Mouse (Mus musculus) erythroblast, embryonic 14.5 days (primary cell): ENCODE data around the gene Vwf. TPM values are rescaled to one million over a fixed set of nuclear protein-coding genes. Genes with fewer than 3 reads are reported as not detected.

Experiments
- H3K27me3 ChIP-seq: 2 replicates; pipeline ENCODE4 v1.6.1; 2012; ENCODE audit warnings: inconsistent platforms; ENCODE audit not compliant: control insufficient read depth
- H3K36me3 ChIP-seq: 2 replicates; pipeline ENCODE4 v1.6.1; 2012; ENCODE audit warnings: mild to moderate bottlenecking, inconsistent platforms; ENCODE audit not compliant: control insufficient read depth
- H3K4me1 ChIP-seq: 2 replicates; pipeline ENCODE4 v1.6.1; 2012; ENCODE audit warnings: inconsistent platforms; ENCODE audit not compliant: control insufficient read depth
- H3K4me3 ChIP-seq: replicated peaks from 2 replicates; pipeline ENCODE3; 2012; ENCODE audit warnings: moderate library complexity, mild to moderate bottlenecking, inconsistent platforms
- H3K9me3 ChIP-seq: 2 replicates; pipeline ENCODE4 v1.6.1; 2012; ENCODE audit warnings: low read length, inconsistent platforms, mixed read lengths; ENCODE audit not compliant: control insufficient read depth
- GATA1 ChIP-seq: IDR thresholded peaks from 2 replicates; pipeline ENCODE4 v1.6.1; 2012; ENCODE audit warnings: low read length, inconsistent platforms, mixed read lengths
- TAL1 ChIP-seq: IDR thresholded peaks from 3 replicates; pipeline ENCODE4 v1.6.1; 2012; ENCODE audit warnings: low read length, inconsistent platforms, mixed read lengths
- polyA plus RNA-seq: library from polyadenylated mRNA; stranded (reverse); fragments of >175 nt; gene quantifications from 2 replicates; pipeline ENCODE4 v1.2.3, GENCODE M21; 2012

Vwf gene
- polyA plus RNA-seq, 1 experiment, result 0.35 TPM

DNA sequence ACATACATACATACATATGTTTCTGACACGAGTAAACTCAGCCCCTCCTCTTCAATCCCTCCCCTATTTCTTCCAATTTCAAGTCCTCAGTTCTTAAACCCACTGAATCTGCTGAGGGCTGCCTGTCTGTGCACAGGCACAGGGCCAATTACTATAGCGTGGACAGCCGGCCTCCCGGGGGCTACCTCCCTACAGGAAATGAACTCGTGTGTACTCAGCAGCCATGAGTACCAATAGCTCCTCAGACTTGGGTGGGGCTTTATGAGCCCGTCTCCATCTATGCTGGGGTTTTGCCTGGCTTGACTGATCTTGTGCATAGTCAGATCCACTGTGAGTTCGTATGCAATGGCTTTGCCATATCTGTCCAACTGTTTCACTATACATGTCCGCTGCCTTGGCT lies 7.2 kb upstream of the Vwf start:
- H3K9me3 ChIP-seq, result no peaks in the 10 kb centered on the region
- H3K4me1 ChIP-seq, result peaks cover 25% of the 10 kb centered on the region
- H3K4me3 ChIP-seq, result no peak overlapping the region
- TF ChIP-seq GATA1 (no peak), TAL1 (no peak)
- H3K36me3 ChIP-seq, result no peaks in the 10 kb centered on the region
- 0 out of 2 replicates have a peak, but pooled peaks cover 2% of the 10 kb centered on the region for H3K27me3 ChIP-seq

DNA sequence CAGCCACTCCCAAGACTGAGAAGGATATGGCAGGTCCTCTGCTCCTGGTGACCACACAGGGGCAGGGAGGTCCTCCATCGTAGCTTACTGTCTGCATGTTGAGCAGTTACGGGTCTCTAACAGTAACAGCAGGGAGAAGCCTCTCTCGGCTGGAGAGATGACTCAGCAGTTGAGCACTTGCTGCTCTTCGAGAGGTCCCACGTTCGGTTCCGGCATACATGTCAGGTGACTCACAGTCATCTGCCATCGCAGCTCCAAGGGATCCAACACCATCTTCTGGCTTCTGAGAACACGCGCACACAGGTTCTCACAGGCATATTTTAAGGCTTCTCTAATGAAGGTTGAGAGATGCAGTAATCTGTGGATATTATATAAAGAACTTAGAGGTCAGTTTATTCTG lies 6.4 kb upstream of the Vwf start:
- Histone ChIP-seq H3K4me1 (peaks cover 25% of the 10 kb centered on the region), H3K9me3 (no peaks in the 10 kb centered on the region), H3K36me3 (no peaks in the 10 kb centered on the region), H3K27me3 (peaks cover 7% of the 10 kb centered on the region; the same call in 1 of the 2 replicates), H3K4me3 (no peak overlapping the region)
- no peak for TF ChIP-seq TAL1
- no peak for TF ChIP-seq GATA1

DNA sequence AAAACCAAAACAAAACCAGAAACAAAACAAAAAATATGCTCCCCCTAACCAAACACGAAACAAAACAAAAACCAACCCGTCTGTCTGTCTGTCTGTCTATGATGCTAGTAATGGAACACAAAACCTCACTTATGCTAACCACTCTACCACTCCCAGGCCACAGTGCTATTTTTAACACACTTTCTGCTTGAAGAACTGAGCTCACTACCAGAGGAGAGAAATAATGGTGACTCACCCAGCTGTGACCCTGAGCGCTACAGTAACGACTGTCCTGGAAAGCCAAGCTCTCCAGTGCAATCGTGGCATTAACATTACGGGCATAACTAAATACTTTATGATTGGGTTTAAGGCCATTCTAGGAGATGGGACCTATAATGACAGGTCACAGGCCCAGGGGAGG lies 5.7 kb upstream of the Vwf start:
- Histone ChIP-seq H3K36me3 (no peaks in the 10 kb centered on the region), H3K9me3 (no peaks in the 10 kb centered on the region), H3K4me1 (peaks cover 25% of the 10 kb centered on the region), H3K4me3 (no peak overlapping the region), H3K27me3 (peaks cover 7% of the 10 kb centered on the region; the same call in 1 of the 2 replicates)
- no peak for TF ChIP-seq GATA1
- TF ChIP-seq TAL1, result no peak

GRCm38 (mm10) chr6:125541296-125541695 lies 5.3 kb upstream of the Vwf start:
- H3K27me3 ChIP-seq, result peaks cover 9% of the 10 kb centered on the region
- no peaks in the 10 kb centered on the region for H3K9me3 ChIP-seq
- no peak overlapping the region for H3K4me3 ChIP-seq
- TF ChIP-seq GATA1 (no peak), TAL1 (no peak)
- peaks cover 25% of the 10 kb centered on the region for H3K4me1 ChIP-seq
- no peaks in the 10 kb centered on the region for H3K36me3 ChIP-seq

GRCm38 (mm10) chr6:125548406-125548805 lies 1.8 kb downstream of the Vwf start:
- TF ChIP-seq TAL1 (no peak), GATA1 (no peak)
- Histone ChIP-seq H3K9me3 (no peaks in the 10 kb centered on the region), H3K27me3 (peaks cover 31% of the 10 kb centered on the region), H3K4me3 (no peak overlapping the region), H3K36me3 (no peaks in the 10 kb centered on the region), H3K4me1 (peaks cover 14% of the 10 kb centered on the region)

- no peak overlapping the region for H3K4me3 ChIP-seq
- TF ChIP-seq GATA1 (no peak), TAL1 (no peak)
- H3K27me3 ChIP-seq, result peaks cover 24% of the 10 kb centered on the region
- H3K9me3 ChIP-seq, result no peaks in the 10 kb centered on the region
- H3K36me3 ChIP-seq, result no peaks in the 10 kb centered on the region
- H3K4me1 ChIP-seq, result peaks cover 14% of the 10 kb centered on the region
Measured at GRCm38 (mm10) chr6:125550172-125550571, 3.6 kb downstream of the Vwf start.

DNA sequence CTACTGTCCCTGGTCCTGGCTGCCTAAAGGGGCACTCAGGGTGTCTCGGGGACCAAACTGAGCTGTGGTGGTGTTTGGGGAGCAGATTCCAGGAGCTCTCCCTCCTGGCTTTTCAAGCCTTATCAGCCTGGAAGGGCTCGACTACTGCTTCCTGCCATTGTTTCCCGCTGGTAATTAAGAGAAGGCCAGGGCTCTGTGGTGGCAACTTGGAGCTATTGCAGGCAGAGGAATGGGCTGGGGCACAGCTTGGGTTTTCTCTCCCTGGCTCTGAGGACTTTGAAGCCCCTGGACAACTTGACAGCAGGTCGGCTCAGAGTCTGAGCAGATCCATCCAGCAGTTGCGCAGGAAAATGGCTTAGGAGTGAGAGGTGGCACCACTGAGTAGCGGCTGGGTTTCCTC lies 6.2 kb downstream of the Vwf start:
- H3K4me1 ChIP-seq, result peaks cover 17% of the 10 kb centered on the region

GRCm38 (mm10) chr6:125553551-125553950 lies 7.0 kb downstream of the Vwf start:
- Histone ChIP-seq H3K9me3 (no peaks in the 10 kb centered on the region), H3K36me3 (no peaks in the 10 kb centered on the region), H3K27me3 (peaks cover 13% of the 10 kb centered on the region), H3K4me1 (peaks cover 23% of the 10 kb centered on the region), H3K4me3 (no peak overlapping the region)
- no peak for TF ChIP-seq TAL1

More for the DNA sequence above, 6.2 kb downstream of the Vwf start:
- H3K4me3 ChIP-seq, result no peak overlapping the region
- no peak for TF ChIP-seq GATA1
- no peak for TF ChIP-seq TAL1
- H3K36me3 ChIP-seq, result no peaks in the 10 kb centered on the region
- no peaks in the 10 kb centered on the region for H3K9me3 ChIP-seq
- peaks cover 14% of the 10 kb centered on the region for H3K27me3 ChIP-seq

DNA sequence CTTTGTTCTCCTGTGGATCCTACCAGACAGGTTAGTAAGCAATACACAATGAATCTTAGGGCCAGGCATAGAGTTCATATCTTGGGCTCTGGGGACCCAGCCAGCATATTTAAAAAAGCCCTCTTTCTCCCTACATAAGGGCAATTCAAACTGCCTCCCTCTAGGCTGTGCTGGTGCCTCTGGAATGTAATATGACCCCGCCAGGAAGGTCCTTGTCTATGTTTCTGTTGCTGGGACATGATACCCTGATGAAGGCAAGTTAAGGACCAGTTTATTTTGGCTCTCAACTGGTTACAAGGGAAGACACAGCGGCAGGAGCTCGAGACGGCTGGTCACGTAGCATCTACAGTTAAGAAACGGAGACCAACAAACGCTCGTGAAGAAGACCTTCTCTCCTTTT lies 12.3 kb downstream of the Vwf start:
- peaks cover 63% of the 10 kb centered on the region for H3K4me1 ChIP-seq
- no peaks in the 10 kb centered on the region for H3K27me3 ChIP-seq
- no peak overlapping the region for H3K4me3 ChIP-seq
- H3K9me3 ChIP-seq, result no peaks in the 10 kb centered on the region
- H3K36me3 ChIP-seq, result peaks cover 5% of the 10 kb centered on the region
- TF ChIP-seq GATA1 (no peak), TAL1 (no peak)

DNA sequence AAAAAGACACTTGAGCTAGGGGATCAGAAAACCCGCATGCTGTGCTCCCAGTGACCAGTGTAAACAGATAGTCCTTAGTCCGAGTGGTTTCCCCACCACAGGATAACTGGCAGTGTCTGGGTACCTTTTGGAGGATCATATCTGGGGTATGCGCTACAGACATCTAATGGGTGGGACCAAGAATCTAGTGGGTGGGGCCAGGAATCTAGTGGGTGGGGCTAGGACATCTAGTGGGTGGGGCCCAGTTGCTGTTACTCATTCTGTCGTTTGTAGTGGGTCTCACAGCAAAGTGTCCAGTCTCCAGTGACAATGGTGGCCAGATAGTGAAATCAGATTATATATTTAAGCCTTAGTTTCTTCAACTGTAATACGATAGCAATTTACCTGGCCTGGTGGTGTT lies 14.5 kb downstream of the Vwf start:
- H3K4me3 ChIP-seq, result no peak overlapping the region
- peaks cover 7% of the 10 kb centered on the region for H3K36me3 ChIP-seq
- H3K4me1 ChIP-seq, result peaks cover 85% of the 10 kb centered on the region
- TF ChIP-seq GATA1, result no peak
- TF ChIP-seq TAL1, result no peak
- no peaks in the 10 kb centered on the region for H3K27me3 ChIP-seq
- H3K9me3 ChIP-seq, result no peaks in the 10 kb centered on the region
